Mouse (Mus musculus) neutrophil, adult 83 days (primary cell): ENCODE results near the gene Pigr. TPM values are rescaled to one million over a fixed set of nuclear protein-coding genes. Genes with fewer than 3 reads are reported as not detected.

Source experiments
- total RNA-seq, 2 experiments: library from RNA; stranded (reverse); gene quantifications; one replicate each; pipeline ENCODE4 v1.2.4; 2023

Pigr gene
- not detected for total RNA-seq

GRCm38 (mm10) chr1:130826448-130826847 lies at the start of gene Pigr:
Pigr (plus strand) TSS chr1:130826684.

GRCm38 (mm10) chr1:130800602-130801001 lies 25.9 kb upstream of the Pigr start, which contains the start of gene Fcamr:
Fcamr (plus strand) TSS chr1:130800902.

GRCm38 (mm10) chr1:130865541-130866221 lies 39.2 kb downstream of the Pigr start, which contains the start of gene Fcmr:
Fcmr (plus strand) TSS chr1:130865669.

GRCm38 (mm10) chr1:130887354-130887753 lies 60.9 kb downstream of the Pigr start, which contains the start of gene Il24:
Il24 (minus strand) TSS chr1:130887454.

Other genes with a start within 250 kb of the Pigr start
- gene Zp3r, start 197.1 kb upstream of the Pigr start, total RNA-seq: not detected
- gene C4bp, start 165.1 kb upstream of the Pigr start, total RNA-seq: not detected
- not detected for gene Gm29427, start 110.9 kb upstream of the Pigr start, total RNA-seq
- gene Yod1, start 109.4 kb upstream of the Pigr start, total RNA-seq: 1 to 10 TPM; 9.0 to 9.1 TPM
- 10 to 100 TPM; 18.6 to 20.9 TPM for gene Pfkfb2, start 97.4 kb upstream of the Pigr start, total RNA-seq
- under 1 TPM; 0.40 to 0.90 TPM for gene AA986860, start 94.7 kb upstream of the Pigr start, total RNA-seq
- not detected for gene Fcamr, start 25.8 kb upstream of the Pigr start, total RNA-seq
- gene Fcmr, start 39.0 kb downstream of the Pigr start, total RNA-seq: 1 to 10 TPM; 1.1 to 1.7 TPM
- gene Il24, start 60.8 kb downstream of the Pigr start, total RNA-seq: not detected
- gene Il20, start 84.8 kb downstream of the Pigr start, total RNA-seq: not detected
- gene Il19, start 113.4 kb downstream of the Pigr start, total RNA-seq: not detected
- not detected for gene Il10, start 193.2 kb downstream of the Pigr start, total RNA-seq